Mouse (Mus musculus) thymus, adult 2 months (tissue): ENCODE data around the gene Slc36a1.

Source experiments
- CTCF ChIP-seq: fragments of 200-500 bp; IDR thresholded peaks from 2 replicates; pipeline ENCODE4 v1.5.1; 2012; ENCODE audit warnings: mild to moderate bottlenecking, control low read depth, low read length, moderate library complexity, borderline replicate concordance; ENCODE audit not compliant: control insufficient read depth, poor library complexity, insufficient read depth; ENCODE audit errors: extremely low read depth
- POLR2A ChIP-seq: fragments of 200-500 bp; IDR thresholded peaks from 2 replicates; pipeline ENCODE4 v1.6.1; 2012; ENCODE audit warnings: mild to moderate bottlenecking, low read length, control low read depth, moderate library complexity; ENCODE audit not compliant: control insufficient read depth, poor library complexity, insufficient read depth; ENCODE audit errors: extremely low read depth

DNA sequence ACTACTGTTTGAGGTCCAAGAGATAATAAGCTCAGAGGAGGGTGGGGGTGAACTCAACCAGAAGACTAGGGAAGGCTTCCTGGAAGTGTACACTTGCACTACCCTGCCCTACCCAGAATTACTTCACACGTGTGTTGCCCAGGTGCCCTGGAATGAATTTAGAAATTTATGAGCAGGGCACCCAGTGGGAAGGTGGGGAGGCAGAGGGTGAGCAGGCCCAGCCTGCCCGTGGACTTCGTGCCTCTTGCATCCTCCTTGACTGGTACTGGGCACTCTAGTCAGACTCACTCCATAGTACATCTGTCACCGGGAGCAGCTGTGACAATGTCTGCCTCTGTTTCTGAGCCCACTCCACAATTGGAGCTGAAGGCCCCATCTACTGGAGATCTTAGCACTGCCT lies 9.4 kb downstream of the Slc36a1 start:
- TF ChIP-seq CTCF (no peak), POLR2A (no peak)
